Mouse (Mus musculus) MEL (cell line): ENCODE results near the gene Igf2bp3.

ENCODE experiments used
- CTCF ChIP-seq, 3 experiments: IDR thresholded peaks in 2 of 3; conservative IDR thresholded peaks in 1 of 3; 2 replicates each; pipeline ENCODE4 v1.5.1; 2011 to 2012; ENCODE audit warnings: low read length in 3 of 3, low read depth in 2 of 3, mild to moderate bottlenecking in 2 of 3, improper control_type of control experiment in 1 of 3, inconsistent platforms in 1 of 3, mixed read lengths in 1 of 3, moderate library complexity in 1 of 3; ENCODE audit not compliant: control insufficient read depth in 1 of 3, insufficient read depth in 1 of 3, poor library complexity in 1 of 3, severe bottlenecking in 1 of 3
- E2F4 ChIP-seq: IDR thresholded peaks from 2 replicates; pipeline ENCODE4 v1.6.1; 2011; ENCODE audit warnings: low read depth, low read length, improper control_type of control experiment, borderline replicate concordance
- ETS1 ChIP-seq: IDR thresholded peaks from 2 replicates; pipeline ENCODE4 v1.6.1; 2012; ENCODE audit warnings: low read depth, mild to moderate bottlenecking, inconsistent platforms, low read length, improper control_type of control experiment, moderate library complexity
- MAZ ChIP-seq: IDR thresholded peaks from 2 replicates; pipeline ENCODE4 v1.6.1; 2012; ENCODE audit warnings: low read depth, mild to moderate bottlenecking, inconsistent platforms, low read length, improper control_type of control experiment
- NELFE ChIP-seq: IDR thresholded peaks from 2 replicates; pipeline ENCODE4 v1.6.1; 2011; ENCODE audit warnings: low read depth, low read length, improper control_type of control experiment
- POLR2A ChIP-seq, 2 experiments: IDR thresholded peaks; 2 replicates each; pipeline ENCODE4 v1.6.1; 2011 to 2012; ENCODE audit warnings: low read length in 2 of 2, mild to moderate bottlenecking in 2 of 2, control low read depth in 1 of 2, improper control_type of control experiment in 1 of 2, low read depth in 1 of 2, moderate library complexity in 1 of 2; ENCODE audit not compliant: control insufficient read depth in 1 of 2, insufficient read depth in 1 of 2, poor library complexity in 1 of 2
- POLR2AphosphoS2 ChIP-seq: IDR thresholded peaks from 2 replicates; pipeline ENCODE4 v1.6.1; 2011; ENCODE audit warnings: low read length, improper control_type of control experiment
- RAD21 ChIP-seq: IDR thresholded peaks from 2 replicates; pipeline ENCODE4 v1.6.1; 2011; ENCODE audit warnings: mild to moderate bottlenecking, low read depth, low read length, improper control_type of control experiment
- SIN3A ChIP-seq: IDR thresholded peaks from 2 replicates; pipeline ENCODE4 v1.6.1; 2012; ENCODE audit warnings: low read length, improper control_type of control experiment, inconsistent platforms
- TCF12 ChIP-seq: IDR thresholded peaks from 2 replicates; pipeline ENCODE4 v1.6.1; 2014; ENCODE audit warnings: low read depth, mild to moderate bottlenecking, inconsistent platforms, low read length, improper control_type of control experiment, moderate library complexity

- no peak for TF ChIP-seq CTCF (IDR thresholded peaks at IDR 0.05 in 2 of 3, conservative IDR thresholded peaks at IDR 0.05 in 1 of 3; ENCODE audit: control insufficient read depth in 1 of 3, insufficient read depth in 1 of 3, low read depth in 2 of 3, low read length in 3 of 3, poor library complexity in 1 of 3, severe bottlenecking in 1 of 3)
- TF ChIP-seq NELFE: no peak
- no peak for TF ChIP-seq MAZ
- no peak for TF ChIP-seq POLR2A (IDR thresholded peaks at IDR 0.05; ENCODE audit: control insufficient read depth in 1 of 2, insufficient read depth in 1 of 2, low read depth in 1 of 2, low read length in 2 of 2, poor library complexity in 1 of 2)
- TF ChIP-seq ETS1: no peak
- TF ChIP-seq POLR2AphosphoS2: no peak
- no peak for TF ChIP-seq SIN3A
- TF ChIP-seq RAD21: no peak
- no peak for TF ChIP-seq E2F4
- no peak for TF ChIP-seq TCF12
These were observed 118.3 kb downstream of the Igf2bp3 start for GRCm38 (mm10) chr6:49096421-49096820.
